Mouse (Mus musculus) spleen, adult 2 months (tissue): ENCODE measurements around the gene Nek2. TPM values are rescaled to one million over a fixed set of nuclear protein-coding genes. Genes with fewer than 3 reads are reported as not detected.
A peak's percentile ranks its signal among the peaks of the same experiment; 100 is the strongest.

ENCODE experiments used
- DNase-seq, 2 experiments: peaks; one replicate each; pipeline versions ENCODE4 v3.0.0 to v3.0.0-alpha.2; 2012 to 2021; ENCODE audit warnings: low spot score in 2 of 2, low read depth in 1 of 2
- H3K27ac ChIP-seq: fragments of 200-500 bp; 2 replicates; pipeline ENCODE4 v1.5.1; 2012; ENCODE audit warnings: low read length, inconsistent platforms; ENCODE audit not compliant: insufficient read depth
- H3K27me3 ChIP-seq: fragments of 200-500 bp; 2 replicates; pipeline ENCODE4 v1.6.1; 2012; ENCODE audit warnings: mild to moderate bottlenecking, moderate library complexity, low read length, inconsistent platforms; ENCODE audit not compliant: control insufficient read depth, insufficient read depth
- H3K36me3 ChIP-seq: fragments of 200-500 bp; 2 replicates; pipeline ENCODE4 v1.6.1; 2012; ENCODE audit warnings: mild to moderate bottlenecking, low read length, inconsistent platforms; ENCODE audit not compliant: control insufficient read depth, insufficient read depth
- H3K4me1 ChIP-seq: fragments of 200-500 bp; 2 replicates; pipeline ENCODE4 v1.6.1; 2011; ENCODE audit warnings: inconsistent platforms; ENCODE audit not compliant: control insufficient read depth, insufficient read depth, insufficient read length
- H3K4me3 ChIP-seq: fragments of 200-500 bp; 2 replicates; pipeline ENCODE4 v1.5.1; 2011; ENCODE audit warnings: mild to moderate bottlenecking, inconsistent platforms; ENCODE audit not compliant: insufficient read depth, insufficient read length; ENCODE audit errors: extremely low read depth
- CTCF ChIP-seq: fragments of 200-500 bp; IDR thresholded peaks from 2 replicates; pipeline ENCODE4 v1.5.1; 2011; ENCODE audit warnings: mild to moderate bottlenecking, inconsistent platforms; ENCODE audit not compliant: insufficient read depth, insufficient read length, insufficient replicate concordance; ENCODE audit errors: extremely low read depth
- POLR2A ChIP-seq: fragments of 200-500 bp; IDR thresholded peaks from 2 replicates; pipeline ENCODE4 v1.6.1; 2011; ENCODE audit warnings: low read depth, low read length, inconsistent platforms
- WGBS: fragments of 180-500 bp; shearing (Covaris S2); methylation state at CpG from one replicate; pipeline ENCODE4 v1.1.7; 2018; 5-methylcytosine and 5-hydroxymethylcytosine counted together
- polyA plus RNA-seq: library from polyadenylated mRNA; depleted of rRNA; stranded (reverse); fragments of >200 nt; gene quantifications from 2 replicates; pipeline ENCODE4 v1.2.3, GENCODE M21; 2012

Nek2 gene
- polyA plus RNA-seq, 1 experiment, result 2.3 TPM

DNA sequence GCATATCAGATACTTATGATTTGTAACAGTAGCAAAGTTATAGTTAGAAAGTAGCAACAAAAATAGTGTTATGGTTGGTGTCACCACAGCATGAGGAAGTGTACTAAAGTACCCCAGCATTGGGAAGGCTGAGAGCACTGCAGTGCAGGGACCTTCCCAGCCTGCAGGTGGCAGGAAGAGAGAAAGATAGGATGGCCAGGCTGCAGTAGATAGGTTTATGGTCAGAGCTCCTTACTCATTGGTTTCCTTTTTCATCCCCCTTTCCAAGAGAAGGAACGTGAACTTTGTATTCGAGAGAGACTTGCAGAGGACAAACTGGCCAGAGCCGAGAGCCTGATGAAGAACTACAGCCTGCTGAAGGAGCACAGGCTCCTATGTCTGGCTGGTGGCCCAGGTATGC lies 7.9 kb downstream of the Nek2 start:
- Histone ChIP-seq H3K27ac (no peak overlapping the region), H3K4me3 (no peak overlapping the region), H3K4me1 (no peaks in the 10 kb centered on the region), H3K27me3 (no peaks in the 10 kb centered on the region), H3K36me3 (no peaks in the 10 kb centered on the region; the same call in 1 of the 2 replicates)
- 60% methylated on average over 3 of the region's 3 CpGs for WGBS
- TF ChIP-seq CTCF, result peak; percentile 6; the same call in 1 of the 2 replicates
- no peak for TF ChIP-seq POLR2A
- DNase-seq, result no peak

DNA sequence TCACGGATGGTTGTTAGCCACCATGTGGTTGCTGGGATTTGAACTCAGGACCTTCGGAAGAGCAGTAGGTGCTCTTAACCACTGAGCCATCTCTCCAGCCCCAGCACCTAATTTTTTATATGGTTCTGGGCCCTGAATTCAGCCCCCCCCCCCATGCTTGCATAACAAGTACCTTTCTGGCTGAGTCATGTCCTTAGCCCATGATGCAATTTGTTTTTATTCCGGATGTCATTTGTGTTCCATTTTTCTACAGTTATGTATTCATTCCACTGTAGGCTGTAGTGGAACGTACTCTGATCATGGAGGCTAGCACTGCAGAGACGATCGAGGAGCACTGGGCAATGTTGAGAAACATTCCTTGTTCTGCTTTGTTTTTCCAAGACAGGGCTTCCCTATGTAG lies 12.2 kb downstream of the Nek2 start:
- Histone ChIP-seq H3K27ac (no peak overlapping the region), H3K36me3 (no peaks in the 10 kb centered on the region), H3K4me3 (no peak overlapping the region), H3K4me1 (no peaks in the 10 kb centered on the region; the same call in 1 of the 2 replicates), H3K27me3 (no peaks in the 10 kb centered on the region)
- 96% methylated on average over 6 of the region's 6 CpGs for WGBS
- TF ChIP-seq CTCF, result no peak
- no peak for TF ChIP-seq POLR2A
- no peak for DNase-seq

DNA sequence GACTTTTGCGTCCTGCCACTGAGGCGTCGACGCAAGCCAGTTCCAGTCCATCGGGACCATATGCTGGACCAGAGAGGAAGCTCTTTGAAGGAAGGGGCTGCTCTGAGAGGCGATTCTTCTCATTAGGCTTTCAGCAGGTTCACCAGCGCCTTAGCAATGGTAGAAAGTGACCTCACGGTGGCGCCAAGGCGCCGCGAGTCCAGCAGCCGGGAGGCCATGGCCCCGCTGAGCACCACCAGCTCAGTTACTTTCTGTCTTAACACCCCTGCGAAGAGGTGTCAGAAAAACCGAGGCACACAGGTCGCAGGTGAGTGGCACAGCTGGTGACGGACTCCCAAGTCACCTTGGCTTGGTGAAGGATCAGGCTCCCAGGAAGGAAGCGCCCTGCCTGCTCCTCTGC lies 13.6 kb downstream of the Nek2 start:
- 12% methylated on average over 19 of the region's 19 CpGs for WGBS
- Histone ChIP-seq H3K27me3 (no peaks in the 10 kb centered on the region), H3K4me1 (no peaks in the 10 kb centered on the region; the same call in 1 of the 2 replicates), H3K27ac (no peak overlapping the region), H3K36me3 (no peaks in the 10 kb centered on the region), H3K4me3 (no peak overlapping the region)
- peak; percentile 97 for TF ChIP-seq CTCF
- no peak for TF ChIP-seq POLR2A
- peak; percentile 38 to 64 for DNase-seq

DNA sequence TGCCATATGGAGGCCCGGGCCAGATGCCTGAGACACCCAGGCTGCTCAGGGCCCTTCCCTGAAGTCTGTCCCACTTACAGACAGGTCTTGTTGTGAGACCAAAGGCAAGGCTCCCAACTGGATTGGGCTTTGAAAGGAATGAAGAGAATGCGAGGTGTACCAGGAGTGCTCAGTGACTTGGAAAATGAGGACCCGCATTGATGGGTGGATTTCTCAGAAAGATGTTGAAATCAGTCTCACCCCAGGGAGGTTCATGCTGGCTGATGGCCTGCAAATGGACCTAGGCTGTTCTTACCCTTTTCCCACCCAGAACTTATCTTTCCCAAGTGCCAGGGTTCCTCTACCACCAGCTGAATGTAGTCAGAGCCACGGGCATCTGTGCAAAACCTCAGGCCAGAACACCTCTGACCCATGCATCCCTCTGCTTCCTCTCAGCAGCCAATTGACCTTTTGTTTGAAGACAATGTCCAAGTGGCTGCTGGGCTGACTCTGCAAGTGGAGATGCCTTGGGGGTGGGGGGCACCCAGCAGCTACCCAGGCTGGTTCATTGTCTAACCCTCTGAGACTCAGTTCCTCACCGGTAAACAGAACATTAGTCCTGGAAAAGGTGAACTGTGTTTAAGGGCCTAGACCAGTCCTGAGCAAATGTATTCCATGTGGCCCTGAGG lies 15.2 kb downstream of the Nek2 start:
- H3K4me3 ChIP-seq, result no peak overlapping the region
- WGBS, result 95% methylated on average over 5 of the region's 5 CpGs

DNA sequence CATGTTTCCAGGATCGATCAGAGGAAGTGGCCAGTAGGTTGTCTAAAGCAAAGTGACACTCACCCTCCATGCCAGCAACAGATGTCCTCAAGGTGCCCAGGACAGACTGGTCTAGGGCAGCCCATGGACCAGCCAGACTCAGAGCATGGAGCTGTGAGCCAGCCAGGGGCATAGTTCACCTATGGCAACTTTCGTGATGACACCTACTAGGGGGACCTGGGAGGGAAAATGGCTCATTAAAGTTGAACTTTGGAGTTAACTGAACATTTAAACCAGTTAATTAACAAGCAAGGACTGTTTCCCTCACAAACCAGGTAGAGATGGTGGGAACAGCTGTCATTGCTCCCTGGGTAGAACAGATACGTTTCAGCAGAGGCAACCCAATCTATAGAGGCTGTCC lies 16.4 kb downstream of the Nek2 start:
- H3K4me1 ChIP-seq, result no peaks in the 10 kb centered on the region; the same call in 1 of the 2 replicates
- H3K27me3 ChIP-seq, result no peaks in the 10 kb centered on the region
- no peak for DNase-seq
- TF ChIP-seq CTCF (no peak), POLR2A (no peak)
- H3K27ac ChIP-seq, result no peak overlapping the region
- no peak overlapping the region for H3K4me3 ChIP-seq
- H3K36me3 ChIP-seq, result no peaks in the 10 kb centered on the region
- WGBS, result 89% methylated on average over 3 of the region's 3 CpGs

More for the DNA sequence above, 15.2 kb downstream of the Nek2 start:
- Histone ChIP-seq H3K27ac (no peak overlapping the region), H3K27me3 (no peaks in the 10 kb centered on the region), H3K36me3 (no peaks in the 10 kb centered on the region), H3K4me1 (no peaks in the 10 kb centered on the region; the same call in 1 of the 2 replicates)
- TF ChIP-seq POLR2A (no peak), CTCF (no peak)
- DNase-seq, result no peak

DNA sequence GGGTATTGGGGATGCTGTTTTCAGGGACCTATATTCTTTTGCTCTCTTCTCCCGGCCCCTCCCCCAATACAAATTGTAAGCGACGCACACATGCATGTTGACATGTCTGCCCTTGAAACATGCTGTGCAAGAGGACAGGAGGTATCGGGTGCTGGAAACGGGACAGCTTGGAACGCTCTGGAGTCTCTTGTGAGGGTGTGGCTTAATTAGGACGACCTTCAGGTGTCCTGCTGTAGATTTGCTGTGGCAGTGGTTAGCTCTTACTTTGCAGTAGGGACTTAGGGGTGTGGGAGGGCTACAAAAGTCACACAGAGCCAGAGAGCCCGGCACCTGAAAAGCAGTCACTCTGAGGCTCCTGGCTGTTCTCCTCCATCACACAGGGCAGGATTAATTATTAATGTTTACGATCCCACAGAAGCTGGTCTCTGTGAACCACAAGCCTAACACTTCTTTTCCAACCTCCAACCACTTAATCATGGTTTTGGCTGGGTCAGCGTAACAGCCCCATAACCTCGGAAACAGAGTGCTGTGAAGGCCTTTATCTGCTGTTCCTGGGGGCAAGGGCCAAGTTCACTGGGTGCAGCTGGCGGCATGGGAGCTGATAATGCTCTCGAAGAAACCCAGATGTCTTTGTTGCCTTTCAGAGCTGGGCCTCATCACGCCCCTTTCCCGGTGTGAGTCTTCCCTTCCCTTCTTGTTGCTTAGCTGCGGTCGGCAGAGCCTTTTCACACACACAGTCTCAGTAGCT lies 17.9 kb downstream of the Nek2 start:
- no peaks in the 10 kb centered on the region for H3K27me3 ChIP-seq
- 86% methylated on average over 17 of the region's 17 CpGs for WGBS
- no peaks in the 10 kb centered on the region; the same call in 1 of the 2 replicates for H3K4me1 ChIP-seq
- H3K4me3 ChIP-seq, result no peak overlapping the region
- no peak for DNase-seq
- H3K27ac ChIP-seq, result no peak overlapping the region
- H3K36me3 ChIP-seq, result no peaks in the 10 kb centered on the region
- TF ChIP-seq CTCF (no peak), POLR2A (no peak)
